Mouse (Mus musculus) neural tube, embryonic 15.5 days (tissue): ENCODE results near the gene BC052040. TPM values are rescaled to one million over a fixed set of nuclear protein-coding genes. Genes with fewer than 3 reads are reported as not detected.

ENCODE experiments used
- microRNA counts: library from miRNA; unstranded; fragments of <30 nt; microRNA quantifications from one replicate; lab custom pipeline; 2016
- microRNA-seq: library from miRNA; unstranded; fragments of <30 nt; microRNA quantifications from one replicate; pipeline ENCODE4, GENCODE M21; 2017
- polyA plus RNA-seq: library from polyadenylated mRNA; unstranded; fragments of >200 nt; fragmentation: Nextera tagmentation; extraction: Ambion mirVana; gene quantifications from 2 replicates; pipeline ENCODE4 v1.2.1, GENCODE M21; 2015

The BC052040 gene
- polyA plus RNA-seq, 1 experiment from 2014 or later = 14.5 TPM

MicroRNA genes within 50 kb of the gene (microRNA counts, 519-probe panel; counts per million panel counts)
- 3,025 counts per million, percentile 73 among the panel's probes with 10 or more counts for microRNA mmu-miR-1951 (lab: Ali Mortazavi, UCI)

Small RNAs within 50 kb of the gene (microRNA-seq; reads per million reads assigned to microRNA genes)
- not detected for gene Mir1951
